Mouse (Mus musculus): ENCODE measurements around the gene Ebf3. TPM values are rescaled to one million over a fixed set of nuclear protein-coding genes. Genes with fewer than 3 reads are reported as not detected.

Ebf3 gene
- not detected in 2 replicates for polyA plus RNA-seq (2012; ENCODE audit: insufficient read depth, low replicate concordance)

DNA sequence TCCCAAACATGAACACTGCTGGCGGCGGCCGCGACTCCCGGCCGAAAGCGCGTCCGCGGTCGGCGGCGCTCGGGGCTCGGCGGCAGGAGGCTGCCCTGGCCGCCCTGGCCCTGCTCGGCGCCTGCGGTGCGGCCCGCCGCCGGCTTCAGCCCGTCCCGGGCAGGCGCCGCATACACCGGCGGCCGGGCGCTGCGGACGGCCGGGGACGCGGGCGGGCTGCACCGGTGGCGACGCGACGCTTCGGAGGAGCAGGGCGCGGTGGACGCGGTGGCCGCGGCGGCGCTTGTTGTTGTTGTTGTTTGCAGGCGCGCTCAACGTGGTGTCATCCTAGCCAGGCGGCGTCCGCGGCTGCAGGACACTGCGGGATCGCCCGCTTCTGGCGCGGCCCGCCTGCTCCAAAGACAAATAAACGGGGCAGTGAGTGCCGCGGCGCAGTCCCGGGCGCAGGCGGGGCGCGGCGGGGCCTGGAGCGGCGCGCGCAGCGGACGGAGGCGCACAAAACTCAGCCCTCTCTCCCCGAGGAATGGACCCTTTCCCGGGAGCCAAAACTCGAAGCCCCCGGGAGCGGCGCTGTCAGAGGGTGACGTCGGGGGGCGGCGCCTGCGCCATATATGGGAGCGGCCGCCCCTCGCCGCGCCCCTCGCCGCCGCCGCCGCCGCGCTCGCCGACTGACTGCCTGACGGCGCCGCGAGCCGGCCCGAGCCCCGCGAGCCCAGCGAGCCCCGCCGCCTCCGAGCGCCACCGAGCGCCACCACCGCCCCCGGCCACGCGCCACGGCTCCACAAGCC is at the start of gene Ebf3:
TSS of gene Ebf3 (minus strand) at position 542 of the 788 bp plus-strand sequence.
- Histone ChIP-seq H3K4me1 (peaks cover 48% of the 10 kb centered on the region), H3K9me3 (no peaks in the 10 kb centered on the region), H3K36me3 (replicated peaks; ENCODE audit: low read length) (no peaks in the 10 kb centered on the region), H3K27me3 (replicated peaks) (peaks cover 100% of the 10 kb centered on the region), H3K4me3 (replicated peaks) (peak within 1 kb of the TSS; percentile 89)
- TF ChIP-seq GATA1 (IDR thresholded peaks at IDR 0.05; ENCODE audit: borderline replicate concordance, low read length) (no peak), FLI1 (IDR thresholded peaks at IDR 0.05; ENCODE audit: low read length) (no peak)

- Histone ChIP-seq H3K4me1 (no peaks in the 10 kb centered on the region), H3K27me3 (replicated peaks) (peaks cover 10% of the 10 kb centered on the region), H3K4me3 (replicated peaks) (no peak overlapping the region), H3K9me3 (peaks cover 7% of the 10 kb centered on the region), H3K36me3 (replicated peaks; ENCODE audit: low read length) (no peaks in the 10 kb centered on the region)
- TF ChIP-seq FLI1 (IDR thresholded peaks at IDR 0.05; ENCODE audit: low read length) (no peak), GATA1 (IDR thresholded peaks at IDR 0.05; ENCODE audit: borderline replicate concordance, low read length) (no peak)
Measured at GRCm38 (mm10) chr7:137346860-137347259, 32.6 kb upstream of the Ebf3 start.

DNA sequence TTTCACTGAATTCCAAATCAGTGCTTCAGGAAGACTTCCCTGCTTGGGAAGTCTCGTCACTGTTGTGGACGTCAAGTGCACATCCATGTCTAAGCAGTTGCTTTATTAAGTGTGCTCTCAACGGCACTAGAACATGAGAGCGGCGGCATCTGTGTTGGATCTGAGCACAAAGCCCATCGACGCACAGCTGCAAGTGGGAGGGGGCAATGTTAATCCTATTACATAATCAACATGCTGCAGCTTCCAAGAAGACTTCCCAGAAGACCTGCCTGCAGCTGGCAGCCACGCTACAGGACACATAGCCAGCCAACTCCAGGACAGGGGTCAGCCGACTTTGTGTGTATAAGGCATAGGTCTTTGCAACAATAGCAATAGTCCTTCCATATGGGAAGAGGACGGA is 31.8 kb upstream of the Ebf3 start:
- no peak overlapping the region for H3K4me3 ChIP-seq (replicated peaks)
- H3K27me3 ChIP-seq (replicated peaks): peaks cover 10% of the 10 kb centered on the region
- H3K36me3 ChIP-seq (replicated peaks; ENCODE audit: low read length): no peaks in the 10 kb centered on the region
- peaks cover 8% of the 10 kb centered on the region for H3K9me3 ChIP-seq
- no peaks in the 10 kb centered on the region for H3K4me1 ChIP-seq
- TF ChIP-seq FLI1 (IDR thresholded peaks at IDR 0.05; ENCODE audit: low read length): no peak

DNA sequence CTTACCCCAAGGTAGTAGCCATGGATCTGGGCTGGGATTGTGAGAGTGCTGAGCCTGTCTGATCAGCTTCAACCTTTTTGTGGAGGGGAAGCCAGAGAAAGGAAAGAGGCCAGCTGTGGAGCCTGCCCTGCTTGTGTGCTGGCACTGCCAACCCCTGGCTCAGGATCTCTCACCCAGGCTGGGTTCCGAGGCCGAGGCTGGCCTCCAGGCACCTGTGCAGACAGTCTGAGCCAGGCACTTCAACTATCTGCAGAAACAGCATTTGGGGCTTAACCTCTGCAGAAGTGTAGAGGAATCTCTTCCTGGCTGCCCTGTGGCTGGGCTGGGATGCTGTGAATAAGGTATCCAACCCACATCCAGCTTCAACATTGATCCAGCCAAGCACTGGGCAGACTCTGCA is 19.7 kb upstream of the Ebf3 start:
- TF ChIP-seq GATA1 (IDR thresholded peaks at IDR 0.05; ENCODE audit: borderline replicate concordance, low read length) (no peak), FLI1 (IDR thresholded peaks at IDR 0.05; ENCODE audit: low read length) (no peak)
- Histone ChIP-seq H3K4me3 (replicated peaks) (no peak overlapping the region), H3K4me1 (no peaks in the 10 kb centered on the region), H3K9me3 (no peaks in the 10 kb centered on the region), H3K27me3 (replicated peaks) (peaks cover 46% of the 10 kb centered on the region), H3K36me3 (replicated peaks; ENCODE audit: low read length) (no peaks in the 10 kb centered on the region)

- Histone ChIP-seq H3K9me3 (peaks cover 7% of the 10 kb centered on the region), H3K36me3 (replicated peaks; ENCODE audit: low read length) (no peaks in the 10 kb centered on the region), H3K4me1 (peaks cover 23% of the 10 kb centered on the region), H3K4me3 (replicated peaks) (no peak overlapping the region), H3K27me3 (replicated peaks) (peaks cover 94% of the 10 kb centered on the region)
- no peak for TF ChIP-seq GATA1 (IDR thresholded peaks at IDR 0.05; ENCODE audit: borderline replicate concordance, low read length)
- TF ChIP-seq FLI1 (IDR thresholded peaks at IDR 0.05; ENCODE audit: low read length): no peak
Measured at GRCm38 (mm10) chr7:137322926-137323325, 8.7 kb upstream of the Ebf3 start.

GRCm38 (mm10) chr7:137321961-137322784 is 7.9 kb upstream of the Ebf3 start:
- Histone ChIP-seq H3K4me1 (peaks cover 23% of the 10 kb centered on the region), H3K36me3 (replicated peaks; ENCODE audit: low read length) (no peaks in the 10 kb centered on the region), H3K9me3 (peaks cover 7% of the 10 kb centered on the region), H3K27me3 (replicated peaks) (peaks cover 96% of the 10 kb centered on the region), H3K4me3 (replicated peaks) (no peak overlapping the region)
- TF ChIP-seq FLI1 (IDR thresholded peaks at IDR 0.05; ENCODE audit: low read length): no peak
- no peak for TF ChIP-seq GATA1 (IDR thresholded peaks at IDR 0.05; ENCODE audit: borderline replicate concordance, low read length)

DNA sequence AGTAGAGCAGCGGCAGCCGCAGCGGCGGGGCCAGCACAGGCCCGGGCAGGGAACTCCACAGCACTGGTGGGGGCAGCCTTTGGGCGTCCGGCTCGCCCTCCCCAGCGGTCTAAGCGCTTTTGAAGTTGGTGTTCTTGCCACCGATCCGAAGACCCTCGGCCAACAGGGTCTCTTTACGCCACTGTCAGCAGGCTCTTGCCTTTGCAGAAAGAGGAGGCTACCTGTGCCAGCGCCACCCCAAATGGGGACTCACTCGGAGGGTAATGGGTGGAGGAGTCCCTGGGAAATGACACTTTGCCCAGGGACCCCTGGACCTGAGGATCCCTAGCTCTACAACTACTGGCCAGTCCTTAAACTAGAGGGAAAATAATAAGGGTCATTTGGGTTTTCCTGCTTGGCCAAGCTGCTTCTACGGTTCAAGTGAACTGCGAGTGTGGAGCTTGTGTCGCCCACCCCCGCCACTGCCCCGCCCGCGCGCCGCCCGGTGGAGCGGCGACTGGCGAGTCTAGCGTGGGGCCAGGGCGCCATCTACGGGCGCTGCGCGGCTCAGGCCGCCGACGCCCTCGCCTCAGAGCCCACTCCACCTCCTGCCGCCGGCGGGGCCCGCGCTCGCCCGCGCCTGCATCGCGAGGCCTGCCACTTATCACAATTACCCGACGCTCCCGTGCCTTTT is 7.0 kb upstream of the Ebf3 start:
- Histone ChIP-seq H3K4me3 (replicated peaks) (no peak overlapping the region), H3K27me3 (replicated peaks) (peaks cover 96% of the 10 kb centered on the region), H3K36me3 (replicated peaks; ENCODE audit: low read length) (no peaks in the 10 kb centered on the region), H3K4me1 (peaks cover 23% of the 10 kb centered on the region), H3K9me3 (peaks cover 5% of the 10 kb centered on the region)
- TF ChIP-seq GATA1 (IDR thresholded peaks at IDR 0.05; ENCODE audit: borderline replicate concordance, low read length) (no peak), FLI1 (IDR thresholded peaks at IDR 0.05; ENCODE audit: low read length) (no peak)

GRCm38 (mm10) chr7:137320320-137320719 is 6.1 kb upstream of the Ebf3 start:
- Histone ChIP-seq H3K4me3 (replicated peaks) (no peak overlapping the region), H3K4me1 (peaks cover 23% of the 10 kb centered on the region), H3K36me3 (replicated peaks; ENCODE audit: low read length) (no peaks in the 10 kb centered on the region), H3K27me3 (replicated peaks) (peaks cover 100% of the 10 kb centered on the region), H3K9me3 (no peaks in the 10 kb centered on the region; the same call in 1 of the 2 replicates)
- no peak for TF ChIP-seq FLI1 (IDR thresholded peaks at IDR 0.05; ENCODE audit: low read length)
- no peak for TF ChIP-seq GATA1 (IDR thresholded peaks at IDR 0.05; ENCODE audit: borderline replicate concordance, low read length)

DNA sequence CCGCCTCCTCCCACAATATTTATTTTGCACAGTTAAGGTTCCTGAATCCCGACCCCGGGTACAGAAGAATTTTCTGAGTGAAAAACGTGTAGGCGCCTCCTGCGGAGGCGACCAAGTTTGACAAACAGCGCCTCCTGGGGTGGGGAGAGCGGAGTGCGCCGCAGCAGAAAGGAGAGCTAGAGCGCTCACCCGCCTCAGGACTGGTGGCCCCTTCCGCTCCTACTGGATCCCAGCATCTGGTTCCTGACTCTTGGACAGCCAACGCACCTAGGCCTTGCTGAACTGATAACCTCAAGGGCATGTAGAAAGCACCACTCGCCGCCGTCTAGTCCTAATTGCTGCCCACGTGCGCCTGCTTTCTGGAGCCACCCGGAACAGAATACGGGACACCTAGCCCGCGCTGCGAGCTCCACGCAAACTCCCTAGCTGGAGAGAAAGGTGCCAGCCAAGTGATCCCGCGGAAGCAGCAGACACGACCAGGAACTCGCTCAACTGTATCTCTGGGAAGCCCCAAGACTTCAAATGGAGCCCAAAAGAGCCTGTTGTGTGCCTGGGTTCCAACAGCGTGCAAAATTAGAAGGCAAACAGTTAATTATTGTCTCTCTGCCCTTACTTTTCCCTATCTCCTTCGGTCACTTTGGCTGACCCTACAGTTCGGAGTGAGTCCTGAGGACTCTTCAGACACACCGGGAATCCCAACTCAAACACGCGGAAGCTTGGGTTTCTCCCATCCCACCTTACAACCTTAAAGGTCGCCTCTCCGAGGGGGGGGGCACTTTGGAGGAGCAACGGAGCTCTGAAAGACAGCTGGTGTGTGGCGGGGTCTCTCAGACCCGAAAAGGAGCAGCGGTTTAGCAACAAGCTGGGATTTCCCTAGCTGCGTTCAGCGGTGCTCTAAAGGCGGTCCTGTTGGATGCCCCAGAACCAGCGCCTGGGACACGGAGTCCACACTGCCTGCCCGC is 5.0 kb upstream of the Ebf3 start:
- no peaks in the 10 kb centered on the region; the same call in 1 of the 2 replicates for H3K9me3 ChIP-seq
- H3K4me3 ChIP-seq (replicated peaks): no peak overlapping the region
- no peaks in the 10 kb centered on the region for H3K36me3 ChIP-seq (replicated peaks; ENCODE audit: low read length)
- peaks cover 100% of the 10 kb centered on the region for H3K27me3 ChIP-seq (replicated peaks)
- TF ChIP-seq GATA1 (IDR thresholded peaks at IDR 0.05; ENCODE audit: borderline replicate concordance, low read length) (no peak), FLI1 (IDR thresholded peaks at IDR 0.05; ENCODE audit: low read length) (no peak)
- H3K4me1 ChIP-seq: peaks cover 34% of the 10 kb centered on the region

All from megakaryocyte, embryonic 14.5 days (primary cell).